12 mouse cellular contexts compared by ENCODE assay signal in the genomic region with DNA sequence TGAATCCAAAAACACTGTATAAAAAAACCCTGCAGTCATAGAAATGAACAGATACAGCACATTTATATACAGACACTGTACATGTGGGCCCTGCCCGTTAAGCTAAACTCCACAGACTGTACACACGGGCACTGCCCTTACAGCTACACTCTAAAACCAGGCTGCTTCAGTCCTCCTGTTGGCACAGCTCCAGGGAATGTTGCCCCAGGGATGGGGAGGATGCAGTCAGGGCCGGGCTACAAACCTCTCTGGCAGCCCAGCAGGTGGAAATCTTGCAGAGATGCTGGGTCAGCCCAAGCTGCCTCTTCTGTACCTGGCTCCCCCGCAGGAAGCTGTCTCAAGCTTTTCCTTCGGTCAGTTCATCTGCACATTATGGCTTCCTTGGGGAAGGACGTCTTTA. TPM values are rescaled to one million over a fixed set of nuclear protein-coding genes. Genes with fewer than 3 reads are reported as not detected.
A peak's percentile ranks its signal among the peaks of the same experiment; 100 is the strongest.
DNase-seq lines count a peak whose midpoint lies in the region; ATAC-seq and TF ChIP-seq lines count a peak whose summit lies in the region.
"Had no signal": no experiment of that assay in that cellular context is flagged by ENCODE, and none has a peak within 500 bp of the region (broad histone marks: within the 10 kb centered on the region; RNA-seq: fewer than 3 reads in every experiment).

No protein-coding gene starts in this region.

- no peaks in the 10 kb centered on the region for H3K27me3 ChIP-seq in hindbrain, postnatal 0 days (ENCODE audit: insufficient read depth, low read length)
- H3K27me3 ChIP-seq in hindbrain, embryonic 14.5 days (ENCODE audit: control insufficient read depth, insufficient read depth, low read length), result no peaks in the 10 kb centered on the region
- no peaks in the 10 kb centered on the region for H3K27me3 ChIP-seq in forebrain, postnatal 0 days (ENCODE audit: insufficient read depth, low read length)
- H3K27me3 ChIP-seq: limb, embryonic 13.5 days had no signal

- no peak overlapping the region for H3K9ac ChIP-seq in hindbrain, postnatal 0 days (replicated peaks; ENCODE audit: low read length)
- no peak overlapping the region for H3K9ac ChIP-seq in hindbrain, embryonic 14.5 days
- no peak overlapping the region for H3K9ac ChIP-seq in forebrain, postnatal 0 days

- DNase-seq in adrenal gland, adult (ENCODE audit: inconsistent age in 2 of 2, low spot score in 1 of 2), result peak; percentile 37 to 53
- no peak for DNase-seq in adrenal gland, adult 8-10 months
- DNase-seq in hindbrain, postnatal 0 days (ENCODE audit: low spot score), result peak; percentile 28
- DNase-seq in hindbrain, embryonic 14.5 days (ENCODE audit: low spot score), result no peak
- DNase-seq in urinary bladder, postnatal 14 days (ENCODE audit: low spot score), result peak; percentile 46
- no peak for DNase-seq in urinary bladder, postnatal 4 days (ENCODE audit: low spot score in 2 of 2)
- DNase-seq in forebrain, postnatal 0 days, result no peak
- no peak for DNase-seq in right cerebral cortex, adult 18-20 months
- DNase-seq: embryo, embryonic 11 days; right cerebral cortex, postnatal 14 days had no signal

- no peak overlapping the region for H3K4me3 ChIP-seq in hindbrain, postnatal 0 days (ENCODE audit: low read length)
- H3K4me3 ChIP-seq in hindbrain, embryonic 14.5 days (replicated peaks; ENCODE audit: low read length), result no peak overlapping the region
- H3K4me3 ChIP-seq in forebrain, postnatal 0 days (ENCODE audit: low read depth, low read length), result no peak overlapping the region
- H3K4me3 ChIP-seq: limb, embryonic 13.5 days; megakaryocyte, embryonic 14.5 days had no signal

- TF ChIP-seq CTCF in hindbrain, postnatal 0 days (IDR thresholded peaks at IDR 0.05; ENCODE audit: low read depth), result no peak
- no peak for TF ChIP-seq CTCF in forebrain, postnatal 0 days (IDR thresholded peaks at IDR 0.05; ENCODE audit: low read depth)

- peaks cover 18% of the 10 kb centered on the region for H3K4me1 ChIP-seq in hindbrain, postnatal 0 days (ENCODE audit: insufficient read depth, low read length)
- peaks cover 23% of the 10 kb centered on the region for H3K4me1 ChIP-seq in hindbrain, embryonic 14.5 days (replicated peaks; ENCODE audit: control insufficient read depth, insufficient read depth, low read length)
- H3K4me1 ChIP-seq in forebrain, postnatal 0 days (ENCODE audit: insufficient read depth), result peaks cover 19% of the 10 kb centered on the region

- WGBS in hindbrain, postnatal 0 days, result 45% methylated on average over 6 of the region's 6 CpGs
- 57% methylated on average over 6 of the region's 6 CpGs for WGBS in hindbrain, embryonic 14.5 days
- WGBS in forebrain, postnatal 0 days, result 54% methylated on average over 6 of the region's 6 CpGs

- no peak overlapping the region for H3K4me2 ChIP-seq in hindbrain, postnatal 0 days (ENCODE audit: low read depth, low read length)
- no peak overlapping the region for H3K4me2 ChIP-seq in hindbrain, embryonic 14.5 days (replicated peaks)
- H3K4me2 ChIP-seq in forebrain, postnatal 0 days (ENCODE audit: low read depth), result no peak overlapping the region
- H3K4me2 ChIP-seq: limb, embryonic 13.5 days had no signal

- H3K27ac ChIP-seq in hindbrain, postnatal 0 days, result no peak overlapping the region
- H3K27ac ChIP-seq in hindbrain, embryonic 14.5 days, result no peak overlapping the region
- H3K27ac ChIP-seq in forebrain, postnatal 0 days (ENCODE audit: low read depth, low read length), result no peak overlapping the region
- H3K27ac ChIP-seq: limb, embryonic 13.5 days had no signal

- H3K36me3 ChIP-seq in hindbrain, postnatal 0 days (ENCODE audit: insufficient read depth, low read length), result no peaks in the 10 kb centered on the region
- H3K36me3 ChIP-seq in hindbrain, embryonic 14.5 days (replicated peaks; ENCODE audit: control insufficient read depth, insufficient read depth), result no peaks in the 10 kb centered on the region
- H3K36me3 ChIP-seq in forebrain, postnatal 0 days (ENCODE audit: insufficient read depth), result no peaks in the 10 kb centered on the region

- no peak for ATAC-seq in hindbrain, postnatal 0 days
- ATAC-seq in hindbrain, embryonic 14.5 days (ENCODE audit: low FRiP score), result no peak
- ATAC-seq in forebrain, postnatal 0 days, result no peak

- no peaks in the 10 kb centered on the region for H3K9me3 ChIP-seq in hindbrain, postnatal 0 days (ENCODE audit: low read length)
- no peaks in the 10 kb centered on the region for H3K9me3 ChIP-seq in hindbrain, embryonic 14.5 days (ENCODE audit: control insufficient read depth, low read length)
- no peaks in the 10 kb centered on the region for H3K9me3 ChIP-seq in forebrain, postnatal 0 days (ENCODE audit: low read length)
- H3K9me3 ChIP-seq: limb, embryonic 13.5 days; megakaryocyte, embryonic 14.5 days had no signal

RNA-seq across cellular contexts. Expression of a gene that starts 1.4 kb away (rescaled TPM):
- 10 to 100 TPM; 54.2 to 80.1 (median 64.9) TPM for total RNA-seq in adrenal gland, adult 8-10 months (2022)
- total RNA-seq in hindbrain, postnatal 0 days (2014; rRNA removed), result 30.1 and 30.8 TPM in 2 replicates
- 47.2 and 49.1 TPM in 2 replicates for polyA plus RNA-seq in hindbrain, postnatal 0 days (2015; fragmentation: Nextera tagmentation; extraction: Ambion mirVana)
- polyA plus RNA-seq in hindbrain, embryonic 14.5 days (2014; fragmentation: Nextera tagmentation; extraction: Ambion mirVana), result 36.0 and 38.8 TPM in 2 replicates
- total RNA-seq in forebrain, postnatal 0 days (2014; rRNA removed), result 22.1 and 26.7 TPM in 2 replicates
- polyA plus RNA-seq in forebrain, postnatal 0 days (2015; fragmentation: Nextera tagmentation; extraction: Ambion mirVana), result 34.8 and 36.8 TPM in 2 replicates

RNA-seq across cellular contexts. Expression of a gene that starts 9.2 kb away (rescaled TPM):
- 10 to 100 TPM; 15.9 to 28.0 (median 21.0) TPM for total RNA-seq in adrenal gland, adult 8-10 months (2022)
- 3.9 and 5.9 TPM in 2 replicates for total RNA-seq in hindbrain, postnatal 0 days (2014; rRNA removed)
- 7.4 and 10.9 TPM in 2 replicates for polyA plus RNA-seq in hindbrain, postnatal 0 days (2015; fragmentation: Nextera tagmentation; extraction: Ambion mirVana)
- 9.4 and 10.8 TPM in 2 replicates for polyA plus RNA-seq in hindbrain, embryonic 14.5 days (2014; fragmentation: Nextera tagmentation; extraction: Ambion mirVana)
- 5.5 and 8.4 TPM in 2 replicates for total RNA-seq in forebrain, postnatal 0 days (2014; rRNA removed)
- 10.8 and 11.1 TPM in 2 replicates for polyA plus RNA-seq in forebrain, postnatal 0 days (2015; fragmentation: Nextera tagmentation; extraction: Ambion mirVana)

RNA-seq across cellular contexts. Expression of a gene that starts 12.6 kb away (rescaled TPM):
- total RNA-seq in adrenal gland, adult 8-10 months (2022), result 100 to 1,000 TPM; 123 to 156 (median 136) TPM
- 295 and 347 TPM in 2 replicates for total RNA-seq in hindbrain, postnatal 0 days (2014; rRNA removed)
- 95.5 and 97.8 TPM in 2 replicates for polyA plus RNA-seq in hindbrain, postnatal 0 days (2015; fragmentation: Nextera tagmentation; extraction: Ambion mirVana)
- 80.7 and 94.4 TPM in 2 replicates for polyA plus RNA-seq in hindbrain, embryonic 14.5 days (2014; fragmentation: Nextera tagmentation; extraction: Ambion mirVana)
- total RNA-seq in forebrain, postnatal 0 days (2014; rRNA removed), result 66.7 and 160 TPM in 2 replicates
- polyA plus RNA-seq in forebrain, postnatal 0 days (2015; fragmentation: Nextera tagmentation; extraction: Ambion mirVana), result 74.9 and 96.8 TPM in 2 replicates

RNA-seq across cellular contexts. Expression of a gene that starts 25.7 kb away (rescaled TPM):
- total RNA-seq in adrenal gland, adult 8-10 months (2022), result 1 to 10 TPM; 2.8 to 4.5 (median 3.8) TPM
- 97.9 and 101 TPM in 2 replicates for total RNA-seq in hindbrain, postnatal 0 days (2014; rRNA removed)
- polyA plus RNA-seq in hindbrain, postnatal 0 days (2015; fragmentation: Nextera tagmentation; extraction: Ambion mirVana), result 42.9 and 49.8 TPM in 2 replicates
- 65.8 and 66.5 TPM in 2 replicates for polyA plus RNA-seq in hindbrain, embryonic 14.5 days (2014; fragmentation: Nextera tagmentation; extraction: Ambion mirVana)
- total RNA-seq in forebrain, postnatal 0 days (2014; rRNA removed), result 83.0 and 98.3 TPM in 2 replicates
- polyA plus RNA-seq in forebrain, postnatal 0 days (2015; fragmentation: Nextera tagmentation; extraction: Ambion mirVana), result 56.0 and 63.5 TPM in 2 replicates

RNA-seq across cellular contexts. Expression of a gene that starts 26.0 kb away (rescaled TPM):
- total RNA-seq in adrenal gland, adult 8-10 months (2022), result 100 to 1,000 TPM; 131 to 144 (median 135) TPM
- total RNA-seq in hindbrain, postnatal 0 days (2014; rRNA removed), result 74.9 and 111 TPM in 2 replicates
- polyA plus RNA-seq in hindbrain, postnatal 0 days (2015; fragmentation: Nextera tagmentation; extraction: Ambion mirVana), result 250 and 268 TPM in 2 replicates
- polyA plus RNA-seq in hindbrain, embryonic 14.5 days (2014; fragmentation: Nextera tagmentation; extraction: Ambion mirVana), result 209 and 224 TPM in 2 replicates
- total RNA-seq in forebrain, postnatal 0 days (2014; rRNA removed), result 67.0 and 68.1 TPM in 2 replicates
- polyA plus RNA-seq in forebrain, postnatal 0 days (2015; fragmentation: Nextera tagmentation; extraction: Ambion mirVana), result 221 and 244 TPM in 2 replicates

Comparison
In these comparisons a context has a peak if more than half of its experiments do, and no peak if none do; other contexts are left out.
1. DNase-seq: peak in adrenal gland, adult (2 of 2), hindbrain, postnatal 0 days (single experiment) and urinary bladder, postnatal 14 days (single experiment); none in adrenal gland, adult 8-10 months (single experiment), hindbrain, embryonic 14.5 days (single experiment), urinary bladder, postnatal 4 days (0 of 2), forebrain, postnatal 0 days (single experiment) and right cerebral cortex, adult 18-20 months (single experiment).